Mouse (Mus musculus) hindbrain, embryonic 12.5 days (tissue): ENCODE measurements around the gene Pigo. TPM values are rescaled to one million over a fixed set of nuclear protein-coding genes. Genes with fewer than 3 reads are reported as not detected.

ENCODE experiments used
- ATAC-seq: fragments of 200-750 bp; cut with Nextera tagmentation; 2 replicates; pipeline ENCODE4 v1.8.0; 2017; ENCODE audit warnings: moderate TSS enrichment; ENCODE audit not compliant: low FRiP score
- H3K27ac ChIP-seq: fragments of 300-500 bp; sonication (generic); 2 replicates; pipeline ENCODE4 v1.5.1; 2016; ENCODE audit warnings: mild to moderate bottlenecking
- H3K27me3 ChIP-seq: fragments of 300-500 bp; sonication (generic); 2 replicates; pipeline ENCODE4 v1.6.1; 2016; ENCODE audit warnings: mild to moderate bottlenecking
- H3K36me3 ChIP-seq: fragments of 300-500 bp; sonication (generic); 2 replicates; pipeline ENCODE4 v1.6.1; 2016; ENCODE audit warnings: mild to moderate bottlenecking
- H3K4me1 ChIP-seq: fragments of 300-500 bp; sonication (generic); 2 replicates; pipeline ENCODE4 v1.6.1; 2016
- H3K4me2 ChIP-seq: fragments of 300-500 bp; sonication (generic); replicated peaks from 2 replicates; pipeline ENCODE4 v1.6.1; 2016; ENCODE audit warnings: mild to moderate bottlenecking
- H3K4me3 ChIP-seq: fragments of 300-500 bp; sonication (generic); 2 replicates; pipeline ENCODE4 v1.5.1; 2016; ENCODE audit warnings: mild to moderate bottlenecking
- H3K9ac ChIP-seq: fragments of 300-500 bp; sonication (generic); 2 replicates; pipeline ENCODE4 v1.6.1; 2016; ENCODE audit warnings: mild to moderate bottlenecking, moderate library complexity
- H3K9me3 ChIP-seq: fragments of 300-500 bp; sonication (generic); replicated peaks from 2 replicates; pipeline ENCODE4 v1.6.1; 2016; ENCODE audit warnings: mild to moderate bottlenecking
- WGBS: fragments of 180-500 bp; shearing (Covaris S2); methylation state at CpG from one replicate; pipeline ENCODE4 v1.1.7; 2016; 5-methylcytosine and 5-hydroxymethylcytosine counted together
- polyA plus RNA-seq: library from polyadenylated mRNA; unstranded; fragments of >200 nt; fragmentation: Nextera tagmentation; extraction: Ambion mirVana; gene quantifications from 2 replicates; pipeline ENCODE4 v1.2.1, GENCODE M21; 2016

The Pigo gene
- polyA plus RNA-seq, 1 experiment from 2014 or later, result 25.2 TPM

DNA sequence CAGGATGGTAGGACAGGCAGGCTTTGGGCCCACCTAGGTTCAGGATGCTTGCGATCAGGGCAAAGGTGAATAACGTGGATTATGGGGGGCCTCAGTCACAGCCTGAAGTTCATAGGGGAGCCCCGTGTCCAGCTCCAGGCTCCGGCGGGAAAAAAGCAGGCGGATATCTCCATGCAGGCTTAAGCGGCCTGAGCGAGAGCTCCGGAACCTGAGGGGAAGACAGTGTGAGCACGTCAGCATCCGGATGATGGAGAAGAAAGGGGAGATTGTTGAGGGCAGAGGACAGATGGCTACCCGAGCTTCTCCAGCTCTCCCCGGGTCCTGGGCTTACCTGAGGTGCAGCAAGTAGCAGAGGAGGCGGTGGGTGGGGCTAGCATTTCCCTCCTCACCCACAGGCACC, 7.9 kb upstream of the Pigo start:
- ATAC-seq, result no peak
- no peak overlapping the region for H3K27ac ChIP-seq
- WGBS, result 88% methylated on average over 14 of the region's 14 CpGs
- H3K4me3 ChIP-seq, result no peak overlapping the region
- no peaks in the 10 kb centered on the region for H3K9me3 ChIP-seq
- H3K4me1 ChIP-seq, result peaks cover 33% of the 10 kb centered on the region
- no peak overlapping the region for H3K9ac ChIP-seq
- no peaks in the 10 kb centered on the region for H3K27me3 ChIP-seq
- H3K36me3 ChIP-seq, result peaks cover 61% of the 10 kb centered on the region
- H3K4me2 ChIP-seq, result no peak overlapping the region

DNA sequence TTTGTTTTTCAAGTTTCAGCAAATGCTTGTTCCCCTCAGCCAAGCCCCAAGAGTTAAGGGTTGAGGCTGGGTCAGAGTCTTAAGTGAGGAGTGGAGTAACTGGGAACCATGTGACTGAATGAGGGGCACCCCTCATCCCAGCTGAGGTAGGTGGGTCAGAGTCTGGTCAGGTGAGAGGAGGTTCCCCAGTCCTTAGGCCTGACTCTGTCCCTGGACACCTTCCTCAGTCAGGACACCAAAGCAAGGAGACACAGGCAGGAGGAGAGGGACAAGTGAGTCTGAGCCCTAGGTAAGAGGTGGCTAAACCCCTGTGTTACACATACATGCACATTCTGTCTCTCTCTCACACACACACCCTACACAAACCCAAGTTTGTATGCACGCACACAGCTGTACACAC, 6.9 kb upstream of the Pigo start:
- no peak overlapping the region for H3K4me2 ChIP-seq
- H3K9me3 ChIP-seq, result no peaks in the 10 kb centered on the region
- H3K36me3 ChIP-seq, result peaks cover 70% of the 10 kb centered on the region
- H3K9ac ChIP-seq, result no peak overlapping the region
- peaks cover 27% of the 10 kb centered on the region for H3K4me1 ChIP-seq
- peak overlapping the region; percentile 92 for H3K27ac ChIP-seq
- no peak for ATAC-seq
- WGBS, result 100% methylated on average over 1 of the region's 1 CpGs
- H3K4me3 ChIP-seq, result no peak overlapping the region
- no peaks in the 10 kb centered on the region for H3K27me3 ChIP-seq

DNA sequence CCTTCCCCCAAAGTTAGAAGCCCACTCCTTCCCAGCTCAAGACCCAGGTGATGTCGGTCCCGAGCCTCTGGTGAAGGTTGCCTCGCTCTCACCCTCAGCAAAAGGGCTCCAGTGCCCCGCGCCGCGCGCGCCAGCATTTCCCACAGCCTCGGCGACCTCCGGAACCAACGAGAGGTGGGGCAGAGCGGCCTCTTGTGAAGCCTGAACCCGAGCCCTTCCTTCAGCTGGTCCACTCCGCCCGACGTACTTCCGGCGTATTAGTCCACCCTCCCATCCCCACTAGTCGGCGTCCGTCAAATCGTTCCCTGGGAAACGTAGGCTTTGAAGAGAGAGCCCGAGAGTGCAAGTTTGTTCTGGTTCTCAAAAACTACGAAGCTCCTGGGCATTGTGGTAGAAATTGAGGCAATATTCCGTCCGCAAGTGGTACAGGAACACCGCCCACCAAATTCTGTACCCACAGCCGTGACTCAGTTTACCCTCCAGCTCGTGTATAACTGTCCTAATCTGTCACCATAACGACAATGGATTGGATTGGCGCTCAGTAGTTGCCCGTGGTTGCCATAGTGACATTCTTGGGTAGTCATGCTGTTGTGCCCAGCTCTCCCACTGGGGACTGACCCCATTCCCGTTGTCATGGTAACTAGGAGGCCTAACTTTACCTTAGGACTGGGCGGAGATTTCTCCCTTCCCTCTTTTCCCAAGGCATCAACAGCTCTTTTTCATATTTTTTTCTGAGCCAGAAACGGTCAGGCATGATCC, 5.8 kb upstream of the Pigo start, which contains the start of gene Stoml2:
TSS of gene Stoml2 (minus strand) at position 474 of the 759 bp plus-strand sequence.
- peak within 1 kb of the TSS; percentile 92 for H3K27ac ChIP-seq
- peak; percentile 96 for ATAC-seq
- H3K4me2 ChIP-seq, result peak within 1 kb of the TSS; percentile 84
- H3K9me3 ChIP-seq, result no peaks in the 10 kb centered on the region
- 1% methylated on average over 38 of the region's 38 CpGs for WGBS
- H3K9ac ChIP-seq, result peak within 1 kb of the TSS; percentile 92
- H3K4me1 ChIP-seq, result peaks cover 22% of the 10 kb centered on the region
- peaks cover 73% of the 10 kb centered on the region for H3K36me3 ChIP-seq
- H3K27me3 ChIP-seq, result no peaks in the 10 kb centered on the region
- H3K4me3 ChIP-seq, result peak within 1 kb of the TSS; percentile 73

DNA sequence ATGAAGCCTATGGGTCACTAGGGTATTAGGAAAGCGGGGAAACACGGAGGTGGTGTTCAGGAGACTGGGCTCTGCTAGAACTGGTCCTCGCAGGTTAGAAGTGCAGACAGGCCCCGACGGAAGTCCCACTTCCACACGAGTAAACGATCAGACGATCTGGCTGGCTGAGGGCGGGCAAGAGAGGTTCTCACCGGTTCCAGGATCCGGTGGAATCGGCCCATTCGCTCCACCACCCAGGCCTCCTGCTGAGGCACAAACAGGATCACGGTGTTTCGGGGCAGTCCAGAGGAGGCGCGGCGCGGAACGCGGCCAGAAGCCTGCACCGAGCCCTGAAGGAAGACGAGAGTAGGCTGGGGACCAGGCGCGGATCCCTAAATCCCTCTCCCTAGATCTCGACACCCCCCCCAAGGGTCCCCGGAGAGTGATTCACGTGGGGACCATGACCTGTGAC, 5.2 kb upstream of the Pigo start:
- no peaks in the 10 kb centered on the region for H3K9me3 ChIP-seq
- H3K4me3 ChIP-seq, result peak overlapping the region; percentile 73
- peak overlapping the region; percentile 92 for H3K9ac ChIP-seq
- peaks cover 67% of the 10 kb centered on the region for H3K36me3 ChIP-seq
- H3K27me3 ChIP-seq, result no peaks in the 10 kb centered on the region
- H3K4me1 ChIP-seq, result peaks cover 22% of the 10 kb centered on the region
- WGBS, result 2% methylated on average over 28 of the region's 28 CpGs
- peak; percentile 12 for ATAC-seq
- H3K27ac ChIP-seq, result peak overlapping the region; percentile 92
- H3K4me2 ChIP-seq, result peak overlapping the region; percentile 84

DNA sequence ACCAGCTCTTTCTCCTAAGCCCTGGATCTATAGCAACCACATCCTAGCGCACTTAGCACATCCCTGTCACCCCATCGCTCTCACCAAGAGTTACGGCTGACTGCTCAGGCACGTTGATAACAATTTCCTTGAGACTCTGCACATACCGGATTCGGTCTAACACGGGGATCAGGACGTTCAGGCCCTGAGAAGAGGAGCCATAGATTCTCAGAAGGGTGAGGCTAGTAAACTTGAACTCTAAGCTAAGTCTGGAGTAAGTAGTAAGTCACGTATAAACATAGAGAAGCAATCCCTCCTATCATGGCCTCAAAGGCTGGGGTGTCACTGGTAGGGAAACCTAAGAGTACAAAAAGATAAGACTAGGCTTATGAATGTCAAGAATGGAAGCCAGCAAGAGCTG, 4.7 kb upstream of the Pigo start:
- Histone ChIP-seq H3K4me3 (peak overlapping the region; percentile 73), H3K4me1 (peaks cover 22% of the 10 kb centered on the region), H3K27me3 (no peaks in the 10 kb centered on the region), H3K36me3 (peaks cover 63% of the 10 kb centered on the region), H3K27ac (peak overlapping the region; percentile 92), H3K9ac (peak overlapping the region; percentile 92), H3K9me3 (no peaks in the 10 kb centered on the region), H3K4me2 (peak overlapping the region; percentile 84)
- no peak for ATAC-seq
- WGBS, result 75% methylated on average over 9 of the region's 9 CpGs

DNA sequence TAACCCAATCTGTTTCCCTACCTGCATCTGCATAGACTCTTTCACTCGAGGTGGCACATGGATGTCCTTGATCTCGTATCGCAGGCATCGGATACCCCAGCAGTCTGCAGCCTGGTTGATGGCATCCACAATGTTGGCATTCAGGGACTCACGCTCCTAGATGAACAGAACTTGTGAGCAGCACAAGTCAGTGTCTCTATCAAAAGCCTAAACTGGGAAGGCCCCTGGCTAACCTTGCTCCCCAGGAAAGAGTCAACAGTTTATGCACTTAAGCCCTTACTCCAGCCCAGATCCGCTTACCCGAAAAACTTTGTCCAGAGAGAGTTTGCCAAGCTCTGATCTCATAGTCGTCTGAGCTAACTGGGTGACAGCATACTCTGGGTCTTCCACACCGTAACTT, 4.1 kb upstream of the Pigo start:
- H3K9ac ChIP-seq, result 0 out of 2 replicates have a peak overlapping the region, but pooled peaks have one; percentile 4
- peaks cover 58% of the 10 kb centered on the region for H3K36me3 ChIP-seq
- H3K4me1 ChIP-seq, result peaks cover 27% of the 10 kb centered on the region
- H3K4me2 ChIP-seq, result peak overlapping the region; percentile 84; the same call in 1 of the 2 replicates
- WGBS, result 92% methylated on average over 9 of the region's 9 CpGs
- H3K27ac ChIP-seq, result no peak overlapping the region
- H3K4me3 ChIP-seq, result peak overlapping the region; percentile 73; the same call in 1 of the 2 replicates
- H3K9me3 ChIP-seq, result no peaks in the 10 kb centered on the region
- H3K27me3 ChIP-seq, result no peaks in the 10 kb centered on the region
- ATAC-seq, result no peak

DNA sequence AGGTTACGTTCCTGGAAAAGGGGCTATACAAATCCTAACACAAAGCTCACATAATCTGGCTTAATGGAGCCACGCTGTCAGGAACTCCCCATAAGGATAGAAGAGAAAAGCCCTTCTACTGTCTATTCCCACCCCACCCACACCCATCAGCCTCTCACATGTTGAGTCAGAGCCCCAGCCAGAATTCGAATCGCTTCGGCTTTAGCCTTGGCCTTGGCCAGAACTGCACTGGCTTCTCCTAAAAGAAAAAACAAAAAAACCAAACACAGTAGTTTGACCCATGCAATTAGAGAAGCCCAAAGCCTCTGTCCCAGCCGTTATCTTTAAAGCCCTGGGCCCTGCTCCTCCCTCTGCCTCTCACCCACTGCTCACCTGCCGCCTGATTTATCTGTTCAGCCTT, 3.5 kb upstream of the Pigo start:
- Histone ChIP-seq H3K4me1 (peaks cover 32% of the 10 kb centered on the region), H3K27ac (no peak overlapping the region), H3K27me3 (no peaks in the 10 kb centered on the region), H3K9me3 (no peaks in the 10 kb centered on the region), H3K4me3 (no peak overlapping the region), H3K9ac (no peak overlapping the region), H3K36me3 (peaks cover 51% of the 10 kb centered on the region), H3K4me2 (no peak overlapping the region)
- WGBS, result 95% methylated on average over 7 of the region's 7 CpGs
- no peak for ATAC-seq

DNA sequence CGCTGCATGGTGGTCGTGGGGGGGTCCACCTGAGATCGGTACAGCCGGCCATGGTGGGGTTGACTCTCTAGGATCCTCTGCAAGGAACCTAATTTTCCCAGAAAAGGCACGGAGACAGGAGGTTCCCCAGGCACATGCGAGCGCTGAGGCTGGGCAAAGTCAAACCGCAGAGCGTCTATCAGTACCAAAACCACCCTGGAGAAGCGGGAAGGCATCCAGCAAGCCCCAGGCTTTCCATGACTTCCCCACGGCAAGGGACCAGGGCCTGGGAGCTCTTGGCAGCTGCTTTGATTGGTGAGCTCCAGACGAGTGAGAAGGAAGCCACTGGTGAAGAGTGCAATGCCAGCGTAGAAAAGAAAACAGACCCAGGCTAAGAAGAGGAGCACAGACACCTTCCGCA, 946 bp downstream of the Pigo start:
- Histone ChIP-seq H3K4me3 (peak overlapping the region; percentile 64), H3K27me3 (no peaks in the 10 kb centered on the region), H3K4me1 (peaks cover 13% of the 10 kb centered on the region), H3K27ac (peak overlapping the region; percentile 89), H3K4me2 (peak overlapping the region; percentile 75), H3K9me3 (no peaks in the 10 kb centered on the region), H3K36me3 (peaks cover 72% of the 10 kb centered on the region), H3K9ac (peak overlapping the region; percentile 70)
- 80% methylated on average over 14 of the region's 14 CpGs for WGBS
- ATAC-seq, result no peak

DNA sequence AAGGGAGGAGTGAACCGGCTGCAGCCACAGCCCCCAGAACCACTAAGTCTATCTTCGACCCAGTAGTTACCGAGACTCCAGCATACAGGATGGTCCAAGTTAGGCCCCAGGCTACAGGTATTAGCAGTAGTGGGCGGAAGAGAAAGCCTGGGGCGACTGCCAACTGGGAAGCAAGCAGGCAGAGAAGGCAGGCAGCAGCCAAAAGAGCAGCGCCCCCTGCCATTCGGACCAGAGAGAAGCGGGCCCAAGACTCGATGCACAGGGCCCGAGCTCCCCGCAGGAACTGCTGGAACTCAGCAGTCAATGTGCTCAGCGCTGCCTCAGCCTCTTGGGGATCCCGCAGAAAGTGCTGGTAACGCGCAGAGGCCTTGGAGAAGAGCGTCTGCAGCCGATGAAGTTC, 4.3 kb downstream of the Pigo start:
- 74% methylated on average over 17 of the region's 17 CpGs for WGBS
- Histone ChIP-seq H3K36me3 (peaks cover 65% of the 10 kb centered on the region), H3K4me3 (no peak overlapping the region)

DNA sequence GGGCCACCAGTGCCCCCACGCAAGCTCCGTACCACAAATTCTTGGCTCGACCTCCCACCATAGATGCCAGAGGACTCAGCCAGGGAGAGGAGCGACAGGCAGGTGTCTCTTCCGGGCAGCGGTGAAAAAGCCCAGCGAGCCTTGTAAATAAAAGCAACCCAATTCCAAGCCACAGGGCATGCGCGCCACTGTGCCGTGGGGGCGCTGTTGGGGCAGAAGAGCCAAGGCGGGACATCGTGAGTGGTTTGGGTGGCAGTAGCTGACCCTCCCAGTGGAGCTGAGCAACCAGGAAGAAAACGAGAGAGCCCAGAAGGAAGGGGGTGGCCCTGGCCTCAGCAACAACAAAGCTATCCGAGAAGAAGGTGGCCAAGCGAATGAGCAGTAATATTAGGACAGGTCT, 4.7 kb downstream of the Pigo start:
- peaks cover 65% of the 10 kb centered on the region for H3K36me3 ChIP-seq
- H3K9ac ChIP-seq, result no peak overlapping the region
- WGBS, result 79% methylated on average over 16 of the region's 16 CpGs

More for the DNA sequence above, 4.3 kb downstream of the Pigo start:
- Histone ChIP-seq H3K4me2 (no peak overlapping the region), H3K9me3 (no peaks in the 10 kb centered on the region), H3K27ac (no peak overlapping the region), H3K9ac (no peak overlapping the region), H3K4me1 (peaks cover 13% of the 10 kb centered on the region), H3K27me3 (no peaks in the 10 kb centered on the region)
- ATAC-seq, result no peak

DNA sequence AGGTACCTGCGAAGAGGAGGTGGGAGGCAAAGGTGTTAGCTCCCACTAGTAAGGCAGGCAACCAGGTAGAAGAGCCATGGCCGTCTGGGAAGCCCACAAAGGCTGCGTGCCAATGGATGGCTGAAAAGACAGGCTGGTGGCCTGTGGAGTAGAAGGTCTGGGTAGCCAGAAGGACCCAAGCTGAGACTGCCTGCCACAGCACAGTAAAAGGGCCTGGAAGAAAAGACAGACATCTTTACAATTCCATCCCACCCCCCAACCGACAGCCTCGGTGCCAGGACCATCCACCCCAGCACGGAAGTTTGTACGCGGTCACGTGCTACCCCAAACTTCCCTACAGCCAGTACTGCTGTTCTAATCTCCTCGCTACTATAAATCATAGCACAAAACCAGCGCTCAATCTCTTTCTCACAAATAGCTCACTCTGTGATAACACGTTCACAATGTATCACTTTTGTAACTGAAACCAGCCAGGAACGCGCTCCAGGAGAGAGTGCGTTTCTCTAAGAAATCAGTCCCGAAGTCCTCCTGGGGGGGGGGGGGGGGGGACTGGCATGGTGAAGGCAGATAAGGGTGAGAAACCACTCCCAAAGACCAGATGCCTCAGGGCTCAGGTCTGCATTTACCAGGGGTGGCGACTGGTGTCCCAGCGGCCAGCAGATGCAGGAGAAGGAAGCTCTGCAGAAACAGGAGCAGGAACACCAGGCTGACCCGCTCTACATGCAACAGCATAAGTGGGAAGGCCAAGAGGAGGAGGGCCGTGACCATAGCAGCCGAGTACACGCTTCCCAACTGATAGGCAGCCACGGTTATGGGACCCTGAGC, 5.8 kb downstream of the Pigo start:
- H3K36me3 ChIP-seq, result peaks cover 68% of the 10 kb centered on the region
- WGBS, result 96% methylated on average over 23 of the region's 23 CpGs

More for the DNA sequence above, 4.7 kb downstream of the Pigo start:
- no peak for ATAC-seq
- H3K4me3 ChIP-seq, result no peak overlapping the region
- no peak overlapping the region for H3K4me2 ChIP-seq
- no peaks in the 10 kb centered on the region for H3K27me3 ChIP-seq
- H3K27ac ChIP-seq, result no peak overlapping the region
- H3K4me1 ChIP-seq, result peaks cover 13% of the 10 kb centered on the region
- H3K9me3 ChIP-seq, result no peaks in the 10 kb centered on the region

DNA sequence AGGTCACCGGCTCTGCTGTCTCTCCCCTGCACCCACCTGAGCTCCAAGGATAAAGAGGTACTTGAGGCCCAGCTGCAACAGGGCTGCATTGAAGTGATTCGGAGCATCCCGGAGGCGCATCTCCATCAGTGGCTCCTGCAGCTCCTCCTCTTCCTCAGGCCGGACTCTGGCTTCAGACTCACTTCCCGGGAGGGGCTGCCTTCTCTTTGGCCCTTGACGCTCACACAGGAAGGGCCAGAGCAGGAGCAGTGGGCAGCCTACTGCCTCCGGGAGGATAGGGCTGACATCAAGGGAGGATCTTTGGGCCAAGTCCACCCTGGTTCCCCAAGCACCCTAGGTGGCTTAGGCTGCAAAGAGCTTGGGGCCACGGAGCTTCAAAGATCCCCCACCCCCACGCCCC, 6.4 kb downstream of the Pigo start:
- peaks cover 68% of the 10 kb centered on the region for H3K36me3 ChIP-seq

More for the DNA sequence above, 5.8 kb downstream of the Pigo start:
- no peaks in the 10 kb centered on the region for H3K9me3 ChIP-seq
- no peak overlapping the region for H3K27ac ChIP-seq
- ATAC-seq, result no peak
- no peaks in the 10 kb centered on the region for H3K27me3 ChIP-seq
- no peak overlapping the region for H3K4me2 ChIP-seq
- no peak overlapping the region for H3K4me3 ChIP-seq
- no peak overlapping the region for H3K9ac ChIP-seq
- peaks cover 9% of the 10 kb centered on the region for H3K4me1 ChIP-seq

More for the DNA sequence above, 6.4 kb downstream of the Pigo start:
- no peak overlapping the region for H3K27ac ChIP-seq
- H3K4me1 ChIP-seq, result peaks cover 3% of the 10 kb centered on the region; the same call in 1 of the 2 replicates
- no peaks in the 10 kb centered on the region for H3K27me3 ChIP-seq
- no peak overlapping the region for H3K4me3 ChIP-seq
- H3K9ac ChIP-seq, result no peak overlapping the region
- no peak for ATAC-seq
- no peaks in the 10 kb centered on the region for H3K9me3 ChIP-seq
- WGBS, result 92% methylated on average over 10 of the region's 10 CpGs
- H3K4me2 ChIP-seq, result no peak overlapping the region
